Mouse (Mus musculus): ENCODE measurements around the gene Anapc4. TPM values are rescaled to one million over a fixed set of nuclear protein-coding genes. Genes with fewer than 3 reads are reported as not detected.

The Anapc4 gene
- 57.8 to 63.0 TPM (median 60.1 TPM) in 4 replicates for total RNA-seq (2023; ENCODE audit: inconsistent age)

DNA sequence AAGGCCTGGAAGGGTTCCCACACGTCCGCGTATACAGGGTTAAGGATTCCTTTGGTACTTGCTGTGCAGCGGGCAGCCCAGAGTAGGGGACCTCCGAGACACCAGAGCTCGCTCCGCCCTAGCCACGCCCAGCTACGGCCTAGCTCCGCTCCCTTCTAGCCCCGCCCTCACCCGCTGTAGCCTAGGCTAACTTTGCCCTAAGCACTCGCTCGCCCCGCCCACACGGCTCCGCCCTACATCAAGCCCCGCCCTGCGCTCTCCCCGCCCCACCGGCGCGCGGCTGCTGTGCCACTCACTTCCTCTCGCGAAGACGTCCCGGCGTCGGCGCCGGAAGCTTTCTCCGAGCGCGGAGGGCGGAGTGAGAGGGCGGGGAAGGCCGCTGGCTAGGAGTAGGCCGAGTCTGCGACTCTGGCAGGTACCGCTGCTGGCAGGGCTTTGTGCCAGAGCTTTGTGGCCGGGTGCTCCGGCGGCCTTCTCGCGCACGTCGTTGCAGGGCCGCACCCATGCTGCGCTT lies at the start of gene Anapc4:
Gene Anapc4 (plus strand): TSS at position 252 of the 514 bp plus-strand sequence.

Other genes starting within 250 kb of the Anapc4 start
- 13.9 to 19.0 TPM (median 16.6 TPM) in 4 replicates for gene Sepsecs, start 164.3 kb upstream of the Anapc4 start, total RNA-seq (2023; ENCODE audit: inconsistent age)
- gene Pi4k2b, start 92.4 kb upstream of the Anapc4 start, total RNA-seq (2023; ENCODE audit: inconsistent age), result 12.9 to 17.5 TPM (median 14.9 TPM) in 4 replicates
- 14.1 to 17.8 TPM (median 14.7 TPM) in 4 replicates for gene Zcchc4, start 58.6 kb upstream of the Anapc4 start, total RNA-seq (2023; ENCODE audit: inconsistent age)
- not detected in 4 replicates for gene Slc34a2, start 204.1 kb downstream of the Anapc4 start, total RNA-seq (2023; ENCODE audit: inconsistent age)